Mouse (Mus musculus) retina, postnatal 7 days (tissue): ENCODE measurements around the gene Rpl22.
A peak's percentile ranks its signal among the peaks of the same experiment; 100 is the strongest.

Source experiments
- DNase-seq: peaks from one replicate; pipeline ENCODE4 v3.0.0-alpha.2; 2012; ENCODE audit warnings: low read depth, low spot score

Rpl22 gene

DNA sequence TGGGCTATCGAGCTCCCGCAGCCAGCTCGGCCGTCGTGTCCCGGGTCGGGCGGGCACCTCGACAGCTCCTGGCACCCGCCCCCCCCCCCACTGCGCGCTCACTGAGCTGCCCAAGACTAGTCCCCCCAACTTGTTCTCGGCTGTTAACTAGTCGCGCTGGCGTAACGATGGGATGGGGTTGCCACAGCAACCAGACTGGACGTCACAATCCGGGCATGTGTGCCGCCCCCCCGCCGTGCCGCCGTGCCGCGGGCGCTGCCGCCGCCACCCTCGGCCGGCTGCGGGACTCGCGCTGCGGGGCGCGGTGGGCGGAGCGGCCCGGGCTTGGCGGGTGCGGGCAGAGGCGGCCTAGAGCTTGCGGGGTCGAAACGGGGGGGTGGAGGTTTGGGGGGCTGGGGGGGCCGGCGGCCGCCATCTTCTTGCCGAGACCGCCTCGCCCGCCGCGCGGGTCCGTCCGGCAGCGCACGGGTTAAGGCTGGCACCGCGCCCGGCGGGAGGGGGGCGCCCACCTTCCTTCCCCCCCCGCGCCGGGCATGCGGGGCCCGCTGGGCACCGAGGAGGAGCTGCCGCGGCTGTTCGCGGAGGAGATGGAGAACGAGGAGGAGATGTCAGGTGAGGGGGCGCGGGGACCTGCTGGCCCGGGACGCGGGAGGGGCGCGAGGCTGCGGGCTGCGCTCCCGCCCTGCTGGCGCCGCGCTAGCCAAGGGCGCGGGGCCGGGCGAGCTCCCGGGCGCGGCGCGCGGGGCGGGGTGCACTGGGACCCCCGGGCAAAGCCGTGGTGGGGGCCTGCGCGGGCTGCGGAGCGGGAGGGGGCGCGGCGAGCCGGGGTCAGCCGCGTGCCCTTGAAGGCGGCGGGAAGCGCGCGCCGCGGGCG, 13.1 kb downstream of the Rpl22 start, which contains the start of gene Chd5:
Gene Chd5 (plus strand): TSS at position 233 of the 874 bp plus-strand sequence.
- DNase-seq: no peak

DNA sequence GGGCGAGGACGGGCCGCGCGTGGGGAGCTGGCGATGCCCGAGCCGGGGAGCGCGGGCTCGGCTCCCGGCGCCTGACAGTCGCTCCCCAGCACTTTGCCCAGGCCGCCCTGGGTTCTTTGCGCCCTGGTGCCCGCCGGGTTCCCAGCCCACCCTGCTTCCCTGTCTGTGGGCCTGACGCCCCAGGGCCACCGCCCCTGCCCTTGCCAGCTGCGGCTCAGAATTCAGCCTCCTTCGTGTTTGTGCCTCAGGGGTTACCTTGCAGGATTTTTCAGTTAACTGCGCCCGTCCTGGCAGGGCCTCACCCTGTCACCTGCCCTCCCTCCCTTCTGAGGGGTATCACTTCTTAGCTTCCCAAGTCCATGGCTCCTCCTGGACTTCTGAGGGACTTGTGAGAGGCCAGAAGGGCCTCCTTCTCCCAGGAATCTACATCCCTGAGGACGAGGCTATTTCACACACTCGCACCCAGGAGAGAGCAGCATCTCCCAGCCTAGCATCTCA, 13.8 kb downstream of the Rpl22 start:
- no peak for DNase-seq

GRCm38 (mm10) chr4:152340584-152341284, 15.2 kb downstream of the Rpl22 start:
- DNase-seq: no peak

GRCm38 (mm10) chr4:152343296-152343695, 17.8 kb downstream of the Rpl22 start:
- DNase-seq: no peak

- DNase-seq: no peak
Measured at GRCm38 (mm10) chr4:152344651-152345050, 19.1 kb downstream of the Rpl22 start.

GRCm38 (mm10) chr4:152345120-152345889, 19.8 kb downstream of the Rpl22 start:
- no peak for DNase-seq

DNA sequence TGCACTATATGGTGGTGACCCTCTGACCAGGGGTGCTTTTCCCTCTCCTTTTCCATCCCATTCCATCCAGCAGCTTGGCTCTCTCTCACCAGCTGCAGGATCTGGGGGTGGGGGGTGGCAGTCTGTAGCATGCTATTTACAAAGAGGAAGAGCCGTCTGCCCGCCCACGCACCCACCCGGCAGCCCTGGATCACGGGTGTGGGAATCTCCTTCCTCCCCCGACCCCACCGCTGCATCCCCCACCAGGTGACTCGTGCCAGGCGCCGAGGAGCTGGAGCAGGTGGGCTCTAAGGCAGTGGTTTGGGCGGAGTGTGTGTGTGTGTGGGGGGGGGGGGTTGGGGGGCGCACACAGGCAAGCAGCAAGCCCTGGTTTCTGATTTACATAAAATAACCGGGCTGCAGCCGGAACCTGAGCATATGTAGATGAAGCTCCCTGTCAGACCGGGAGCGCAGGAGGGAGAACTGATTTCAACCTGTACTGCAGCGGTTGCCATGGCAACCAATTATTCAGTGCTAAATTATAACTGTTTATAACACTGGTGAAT, 24.4 kb downstream of the Rpl22 start:
- DNase-seq: no peak

DNA sequence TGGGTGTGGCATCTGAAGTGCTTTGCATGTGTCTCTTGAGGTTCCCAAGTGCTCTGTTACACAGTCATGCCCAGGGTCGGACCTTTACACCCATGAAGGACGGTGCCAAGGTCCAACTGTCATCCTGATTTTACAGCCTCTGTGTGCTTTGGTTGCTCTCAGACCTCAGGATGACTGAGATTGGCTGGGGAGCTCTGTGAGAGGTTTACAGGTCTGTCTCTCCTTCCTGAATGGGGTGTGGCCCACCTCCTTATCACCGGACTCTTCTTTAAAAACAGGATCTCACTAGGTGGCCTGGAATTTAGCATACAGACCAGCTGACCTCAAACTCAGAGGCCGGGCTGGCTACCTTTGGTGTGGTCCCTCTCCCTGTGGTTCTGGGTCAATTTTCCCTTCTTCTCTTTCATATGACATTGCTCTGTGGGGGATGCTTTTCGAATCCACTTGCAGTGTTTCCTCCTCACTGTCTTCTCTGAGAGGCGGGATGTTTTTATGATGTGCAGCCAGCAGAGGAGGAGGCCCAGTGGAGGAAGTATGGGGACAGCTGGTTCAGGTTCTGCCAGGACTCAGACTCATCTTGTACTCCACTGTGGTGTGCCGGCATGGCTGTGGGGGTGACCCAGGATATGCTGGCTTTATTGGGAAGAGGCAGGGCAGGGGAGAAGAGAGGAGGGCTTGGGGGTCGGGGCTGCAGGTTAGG, 25.3 kb downstream of the Rpl22 start:
- no peak for DNase-seq

GRCm38 (mm10) chr4:152351422-152352305, 26.1 kb downstream of the Rpl22 start:
- peak; percentile 49 for DNase-seq

- DNase-seq: no peak
Measured at GRCm38 (mm10) chr4:152353886-152354637, 28.5 kb downstream of the Rpl22 start.

- DNase-seq: no peak
Measured at GRCm38 (mm10) chr4:152355672-152356071, 30.1 kb downstream of the Rpl22 start.

DNA sequence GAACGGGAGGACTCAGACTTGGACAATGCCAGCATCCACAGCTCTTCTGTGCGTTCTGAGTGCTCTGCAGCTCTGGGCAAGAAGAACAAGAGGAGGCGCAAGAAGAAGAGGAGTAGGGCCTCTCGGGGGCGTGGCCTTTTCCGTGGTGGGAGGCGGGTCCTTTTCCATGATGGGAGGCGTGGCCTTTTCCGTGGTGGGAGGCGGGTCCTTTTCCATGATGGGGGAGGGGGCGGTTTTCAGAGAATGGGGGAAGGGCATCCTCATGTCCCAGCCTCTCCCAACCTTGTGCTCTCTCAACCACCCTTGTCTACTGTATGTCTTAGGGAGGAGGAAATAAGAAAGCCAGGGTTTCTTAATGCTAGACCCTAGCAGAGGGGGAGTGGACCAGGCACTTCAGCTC, 34.2 kb downstream of the Rpl22 start:
- no peak for DNase-seq

GRCm38 (mm10) chr4:152360855-152361254, 35.3 kb downstream of the Rpl22 start:
- no peak for DNase-seq

DNA sequence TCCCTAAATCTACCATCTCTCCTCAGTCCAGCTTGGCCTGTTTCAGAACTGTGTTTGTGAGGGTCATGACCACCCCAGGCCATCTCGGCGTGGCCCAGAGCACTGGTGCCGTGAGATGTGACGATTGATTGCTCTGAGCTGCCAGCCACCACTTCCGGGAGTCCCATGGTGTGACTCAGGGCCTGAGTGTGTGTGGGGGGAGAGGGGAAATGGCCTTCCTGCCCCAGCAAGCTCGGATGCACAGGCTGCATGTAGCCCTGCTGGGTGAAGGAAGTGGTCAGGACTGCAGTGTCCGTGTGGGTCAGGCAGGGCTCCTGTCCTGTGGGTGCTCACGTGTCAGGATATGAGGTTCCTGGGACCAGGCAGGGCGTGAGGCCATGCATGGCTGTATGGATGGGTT, 36.6 kb downstream of the Rpl22 start:
- no peak for DNase-seq

- DNase-seq: no peak
Measured at GRCm38 (mm10) chr4:152365228-152365627, 39.7 kb downstream of the Rpl22 start.

DNA sequence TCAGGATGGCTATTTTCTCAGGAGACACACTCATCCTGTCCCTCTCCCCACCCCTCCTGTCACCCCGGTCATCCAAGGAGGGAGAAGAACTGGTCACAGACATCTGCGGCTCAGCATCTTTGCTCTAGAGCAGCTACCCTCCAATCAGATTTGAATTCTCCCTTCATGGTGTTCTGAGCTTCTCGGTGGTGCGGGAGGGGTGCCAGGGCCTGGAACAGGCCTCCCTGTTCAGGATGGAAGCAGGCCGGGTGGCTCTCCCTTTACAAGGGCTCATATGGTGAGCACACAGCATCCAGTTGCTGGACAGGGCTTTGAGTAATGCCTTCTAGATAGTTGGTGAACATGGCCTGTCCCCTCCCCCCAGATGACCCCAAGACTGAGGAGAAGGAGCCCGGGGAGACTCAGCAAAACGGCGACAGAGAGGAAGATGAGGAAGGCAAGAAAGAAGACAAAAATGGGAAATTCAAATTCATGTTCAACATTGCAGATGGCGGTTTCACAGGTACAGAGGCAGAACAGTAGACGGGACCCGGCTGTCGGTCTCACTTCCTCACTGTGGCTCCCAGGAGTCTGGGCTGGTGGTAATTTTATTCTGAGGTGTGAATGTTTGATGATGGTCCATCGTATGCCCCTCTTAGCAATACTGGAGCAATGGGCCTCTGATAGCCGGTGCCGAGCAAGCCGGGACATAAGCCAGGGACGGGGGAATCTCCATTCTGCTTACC, 57.1 kb downstream of the Rpl22 start:
- no peak for DNase-seq
